Mouse (Mus musculus) retina, adult 2 months (tissue): Measurements from ENCODE around the gene Smoc1.
A peak's percentile ranks its signal among the peaks of the same experiment; 100 is the strongest.

Source experiments
- DNase-seq: peaks from one replicate; pipeline ENCODE4 v3.0.0-alpha.2; 2012; ENCODE audit warnings: low read depth, low spot score

Gene Smoc1

DNA sequence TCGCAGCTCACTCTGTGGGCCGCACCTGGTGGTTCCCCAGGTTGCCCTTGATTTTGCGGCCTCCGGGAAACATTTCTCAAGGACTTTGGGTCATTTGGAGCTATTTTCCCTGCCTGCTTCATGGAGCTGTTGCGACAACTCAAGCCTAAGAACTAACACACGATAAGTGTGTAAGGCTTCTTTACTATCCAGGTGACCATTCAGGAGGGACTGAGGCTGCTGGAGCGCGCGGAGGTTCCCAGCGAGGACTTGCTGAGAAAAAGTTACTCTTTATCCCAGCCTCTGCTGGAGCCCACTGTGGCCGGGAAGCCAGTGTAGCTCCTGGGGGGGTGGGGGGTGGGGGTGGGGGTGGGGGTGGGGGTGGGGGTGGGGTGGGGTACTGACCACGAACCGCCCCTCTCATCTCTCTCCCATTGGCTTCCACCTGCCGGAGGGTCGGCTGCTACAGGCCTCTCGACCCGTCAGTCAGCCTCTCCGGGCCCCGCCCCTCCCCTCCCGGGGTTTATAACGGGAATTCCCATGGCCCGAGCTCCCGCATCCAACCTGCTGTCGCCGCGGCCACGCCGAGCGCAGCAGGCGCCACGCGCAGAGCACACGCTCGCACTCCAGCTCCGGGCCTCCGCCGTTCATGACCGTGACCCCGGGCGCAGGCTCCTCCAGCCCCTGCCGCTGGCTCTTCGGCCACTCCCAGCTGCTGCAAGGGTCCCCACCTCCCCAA lies at the start of gene Smoc1:
TSS of gene Smoc1 (plus strand) at position 532 of the 718 bp plus-strand sequence.
- peak; percentile 20 for DNase-seq

DNA sequence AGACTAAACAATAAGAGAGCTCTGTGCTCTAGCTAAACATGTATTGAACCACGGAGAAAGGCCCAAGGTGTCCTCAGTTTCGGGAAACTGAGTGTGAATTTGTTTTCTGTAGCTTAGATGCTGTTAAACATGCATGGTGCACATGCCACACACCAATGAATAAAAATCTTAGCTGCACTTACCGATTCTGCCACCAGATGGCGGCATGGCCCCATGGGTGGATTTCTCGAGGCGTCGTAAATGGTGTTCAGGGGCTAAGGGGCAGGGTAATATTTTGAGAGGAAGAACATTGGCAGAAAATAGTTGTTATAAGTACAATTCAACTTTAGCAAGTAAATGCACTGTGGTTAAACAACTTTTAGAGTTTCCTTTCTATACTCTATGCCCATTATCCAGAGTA lies 44.3 kb upstream of the Smoc1 start:
- peak; percentile 43 for DNase-seq

DNA sequence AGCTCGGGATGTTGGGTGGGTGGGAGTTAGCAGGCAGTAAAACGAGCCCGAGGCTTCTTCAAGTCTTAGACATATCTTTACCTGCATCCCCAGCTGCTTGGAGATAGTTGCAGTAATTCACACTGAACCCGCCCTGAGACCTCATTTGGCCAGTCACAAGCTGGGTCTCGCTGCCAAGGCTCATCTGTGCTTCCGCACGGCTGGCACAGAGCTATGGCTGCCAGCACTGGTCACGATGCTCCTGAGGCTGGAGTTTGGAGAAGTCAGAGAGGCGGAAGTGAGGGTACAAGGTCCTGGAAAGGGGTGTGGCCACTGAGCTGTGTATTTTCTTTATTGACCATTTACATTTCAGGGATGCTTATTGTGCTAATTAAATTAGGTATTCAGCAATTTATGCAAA lies 42.9 kb upstream of the Smoc1 start:
- DNase-seq: no peak

DNA sequence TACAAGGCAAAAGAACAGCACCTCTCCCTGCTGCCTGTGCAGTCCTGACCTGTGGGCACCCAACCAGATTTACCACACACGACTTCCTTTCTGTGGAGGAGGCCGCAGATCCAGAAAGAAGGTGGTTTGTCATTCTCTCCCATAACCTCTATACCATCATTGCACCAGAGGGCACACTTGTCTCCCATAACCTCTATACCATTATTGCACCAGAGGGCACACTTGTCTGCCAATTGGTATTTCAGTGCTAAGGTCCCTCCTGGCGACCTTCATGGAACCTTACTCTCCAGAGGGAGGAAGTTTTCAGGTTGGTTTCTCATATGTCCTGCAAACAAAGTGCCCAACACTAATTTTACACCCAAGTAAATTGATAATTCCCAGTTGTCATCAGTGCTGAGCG lies 40.0 kb upstream of the Smoc1 start:
- DNase-seq: no peak

DNA sequence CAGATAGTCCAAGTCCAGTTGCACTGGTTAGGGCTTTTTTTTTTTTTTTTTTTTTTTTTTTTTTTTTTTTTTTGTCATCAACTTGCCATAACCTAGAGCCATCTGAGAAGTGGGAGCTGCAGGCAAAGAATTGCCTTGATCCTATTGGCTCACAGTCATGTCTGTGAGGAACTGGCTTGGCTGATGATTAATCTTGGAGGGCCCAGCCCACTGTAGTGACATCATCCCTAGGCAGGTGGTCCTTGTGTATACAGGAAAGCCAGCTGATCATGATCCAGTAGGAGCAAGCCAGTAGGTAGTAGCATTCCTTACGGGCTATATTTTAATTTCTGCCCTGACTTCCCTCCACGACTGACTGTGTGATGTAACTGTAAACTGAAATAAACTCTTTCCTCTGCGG lies 38.3 kb upstream of the Smoc1 start:
- DNase-seq: no peak

DNA sequence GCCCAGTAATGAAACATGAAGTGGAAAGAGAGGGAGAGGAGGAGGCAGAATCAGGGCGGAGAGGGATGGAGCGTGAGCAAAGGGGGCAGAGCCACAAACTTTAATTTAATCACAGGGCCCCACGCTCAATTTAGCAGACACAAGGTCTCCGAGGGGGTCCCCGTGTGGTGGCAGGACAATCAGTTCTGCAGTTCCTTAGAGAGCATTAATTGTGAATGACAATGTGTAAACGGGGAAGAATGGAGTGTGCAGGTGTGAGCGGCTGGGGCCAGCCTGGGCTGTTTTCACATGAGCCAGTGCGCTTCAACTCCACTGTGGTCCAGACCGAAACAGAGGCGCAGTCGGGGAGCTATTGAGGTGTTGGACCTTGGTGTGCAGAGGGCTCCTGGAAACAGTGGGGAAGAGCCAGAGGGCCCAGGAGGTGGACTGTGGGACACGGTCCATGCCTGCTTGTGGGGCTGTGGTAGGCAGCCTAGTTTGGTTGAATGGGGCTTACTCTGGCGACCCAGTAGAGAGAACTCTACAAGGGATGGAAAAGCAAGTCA lies 35.6 kb upstream of the Smoc1 start:
- no peak for DNase-seq

DNA sequence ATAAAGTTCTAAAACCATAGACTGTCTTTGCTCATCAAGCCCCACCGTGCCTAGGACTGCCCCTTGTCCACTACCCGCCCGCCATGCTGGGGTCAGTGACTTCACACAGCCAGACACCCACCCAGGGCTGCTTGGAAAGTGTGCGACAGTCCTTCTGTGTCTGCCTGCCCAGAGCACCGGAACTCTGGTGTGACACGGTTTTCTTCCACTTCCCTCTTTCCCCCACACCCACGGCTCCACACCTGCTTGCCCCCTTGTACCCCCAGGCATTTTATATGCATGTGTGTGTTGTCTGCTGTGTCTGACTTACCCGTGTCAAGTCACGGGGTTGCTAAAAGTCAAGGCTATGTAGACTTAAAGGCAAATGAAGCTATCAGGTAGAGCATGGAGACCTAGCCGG lies 34.8 kb upstream of the Smoc1 start:
- DNase-seq: no peak

DNA sequence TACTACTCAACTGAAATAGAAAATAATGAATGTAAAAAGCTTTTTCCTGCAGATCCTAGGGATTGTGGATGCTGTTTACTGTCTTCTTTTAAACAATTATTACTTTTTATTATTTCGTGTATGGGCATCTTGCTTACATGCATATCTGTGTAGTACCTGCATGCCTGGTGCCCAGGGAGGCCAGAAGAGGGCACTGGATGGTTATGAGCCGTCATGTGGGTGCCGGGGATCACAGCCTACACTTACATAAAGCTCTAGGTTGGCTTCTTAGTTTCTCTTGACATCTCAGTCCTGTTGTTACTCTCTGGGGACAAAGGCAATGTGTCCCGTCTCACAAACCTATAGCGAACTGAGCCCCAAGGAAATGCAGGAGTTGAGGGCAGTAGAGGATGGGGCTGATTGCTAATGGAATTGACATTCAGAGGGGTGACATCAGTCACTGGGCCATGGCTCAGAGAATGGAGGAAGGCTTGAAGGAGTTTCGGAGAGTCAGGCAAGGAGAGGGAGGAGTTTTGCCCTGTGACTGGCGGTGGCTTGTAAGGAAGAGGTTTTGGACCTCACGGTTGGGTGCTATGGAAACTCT lies 34.0 kb upstream of the Smoc1 start:
- no peak for DNase-seq

DNA sequence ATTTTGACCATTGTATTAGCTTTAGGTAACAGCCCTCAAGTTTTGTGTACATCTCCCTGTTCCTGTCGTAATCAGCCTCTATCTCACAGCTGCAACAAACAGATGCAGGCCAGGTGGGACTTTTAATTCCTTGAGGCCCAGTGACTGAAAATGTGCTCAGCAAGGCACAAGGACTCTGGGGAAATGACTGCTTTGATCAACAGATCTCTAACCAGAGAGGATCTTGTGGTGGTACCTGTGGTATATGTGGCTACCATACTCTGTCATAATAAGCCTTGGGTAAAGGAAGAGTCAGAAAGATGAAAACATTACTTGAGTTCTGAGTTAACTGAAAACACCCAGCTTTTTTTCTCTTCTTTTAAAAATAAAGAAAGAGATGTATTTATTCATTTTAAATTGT lies 32.8 kb upstream of the Smoc1 start:
- DNase-seq: no peak

DNA sequence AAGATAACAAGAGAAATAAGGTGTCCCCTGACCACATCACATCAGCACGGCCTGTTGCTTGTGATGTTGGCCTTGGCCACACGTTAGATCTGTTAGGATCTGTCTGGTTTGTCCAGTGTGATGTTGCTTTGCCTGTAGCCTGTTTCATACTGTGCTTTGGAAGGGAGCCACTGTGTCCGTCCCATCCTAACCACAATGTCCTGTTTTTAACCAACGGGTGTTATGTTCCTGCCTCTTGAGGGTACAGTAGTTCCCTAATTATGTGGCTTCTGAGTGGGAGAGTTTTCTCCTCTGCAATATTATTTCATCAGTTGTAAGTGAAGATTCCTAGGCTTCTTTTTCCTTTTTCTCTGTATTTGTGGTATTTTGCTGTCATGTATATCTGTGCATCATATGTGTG lies 31.3 kb upstream of the Smoc1 start:
- no peak for DNase-seq

DNA sequence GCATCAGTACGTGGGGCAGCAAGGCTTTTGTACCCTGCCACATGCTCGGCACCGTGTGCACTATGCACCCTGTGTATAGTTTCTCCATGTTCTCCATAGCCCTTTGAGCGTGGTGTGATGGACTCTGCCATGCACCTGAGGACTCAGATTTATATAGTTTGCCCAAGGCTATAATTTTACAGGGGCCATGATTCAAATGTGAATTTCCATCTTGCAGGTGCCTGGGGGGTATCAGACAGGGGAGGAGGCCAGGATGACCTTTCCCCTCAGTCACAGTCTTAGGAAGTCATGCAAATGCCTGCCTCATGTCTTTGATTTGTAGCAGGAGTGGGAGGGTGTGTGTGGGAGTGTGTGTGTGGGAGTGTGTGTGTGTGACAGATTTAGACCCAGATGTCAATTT lies 29.0 kb upstream of the Smoc1 start:
- DNase-seq: no peak

DNA sequence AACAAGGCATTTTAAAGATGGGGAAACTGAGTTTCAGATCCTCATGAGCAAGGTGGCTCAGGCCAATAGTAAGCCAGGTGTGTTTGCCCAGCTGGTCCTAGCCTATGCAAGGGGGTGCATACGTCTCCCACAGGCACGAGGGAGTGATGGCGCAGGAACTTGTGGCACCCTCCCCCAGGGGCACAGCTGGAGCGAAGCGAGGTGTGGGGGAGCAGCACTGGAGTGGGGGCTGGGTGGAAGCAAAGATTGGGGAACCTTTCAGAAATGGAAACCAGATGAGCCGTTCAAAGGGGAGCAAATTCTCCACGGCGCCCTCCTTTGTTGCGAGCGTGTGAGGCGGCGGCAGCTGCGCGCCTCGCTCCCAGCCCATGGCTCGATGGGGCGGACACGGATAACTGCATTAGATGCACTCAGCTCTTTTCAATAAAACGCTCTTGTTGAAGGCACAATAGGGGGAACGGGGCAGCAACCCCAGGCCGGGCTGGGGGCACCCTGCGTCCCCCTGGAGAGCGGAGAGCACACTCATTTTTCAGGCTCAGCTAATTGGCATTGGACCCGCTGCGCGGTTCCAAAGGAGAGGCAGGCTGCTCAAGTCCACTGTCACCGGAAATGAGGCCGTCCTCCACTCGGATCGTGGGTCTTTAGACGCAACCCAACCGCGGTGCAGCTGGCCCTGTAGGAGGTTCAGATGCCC lies 27.9 kb upstream of the Smoc1 start:
- DNase-seq: no peak

DNA sequence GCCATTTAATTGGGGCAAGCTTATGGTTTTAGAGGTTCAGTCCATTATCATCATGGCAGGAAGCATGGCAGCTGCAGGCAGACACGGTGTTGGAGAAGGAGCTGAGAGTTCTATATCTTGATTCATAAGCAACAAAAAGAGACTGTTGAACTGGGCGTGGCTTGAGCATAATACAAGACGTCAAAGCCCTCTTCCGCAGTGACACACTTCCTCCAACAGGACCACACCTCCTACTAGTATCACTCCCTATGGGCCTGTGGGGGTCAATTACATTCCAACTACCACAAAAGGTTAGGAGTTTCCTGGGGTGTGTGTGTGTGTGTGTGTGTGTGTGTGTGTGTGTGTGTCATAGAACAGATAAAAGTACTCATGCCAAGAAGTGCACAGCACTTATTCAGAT lies 25.7 kb upstream of the Smoc1 start:
- no peak for DNase-seq

DNA sequence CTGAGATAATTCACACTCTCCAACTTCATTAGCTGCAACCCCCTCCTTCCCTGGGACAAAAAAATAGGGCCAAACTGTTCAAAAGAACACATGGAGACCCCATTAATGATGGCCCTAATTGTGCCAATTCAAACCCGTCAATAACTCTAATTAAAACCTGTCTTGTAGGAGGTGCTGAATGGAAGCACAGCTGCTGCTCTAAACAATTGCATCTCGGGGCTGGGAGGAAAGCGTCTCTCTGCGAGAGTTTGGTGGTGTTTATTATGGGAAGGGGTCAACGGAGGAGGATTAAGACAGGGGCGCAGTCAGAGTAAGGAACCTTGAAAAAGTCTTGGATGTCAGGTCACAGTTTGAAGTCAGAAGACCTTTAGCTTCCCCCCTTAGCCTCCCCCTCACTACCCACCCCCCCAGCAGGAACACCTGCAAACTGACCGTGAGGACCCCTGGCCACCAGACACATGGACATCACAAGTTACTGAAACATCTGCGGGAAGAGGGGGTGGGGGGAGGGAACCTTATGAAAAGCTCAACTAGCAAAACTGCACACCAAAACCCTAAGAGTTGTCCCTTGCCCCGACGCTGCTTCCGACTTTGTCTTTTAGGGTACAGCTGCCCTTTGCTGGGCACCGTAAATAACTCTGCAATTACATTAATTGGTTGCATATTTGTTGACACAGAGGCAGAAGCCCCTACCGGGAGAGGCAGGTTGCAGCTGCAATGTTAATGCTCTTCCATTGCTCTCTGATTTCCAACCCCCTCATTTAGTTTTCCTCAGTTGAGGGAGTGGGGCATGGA lies 23.6 kb upstream of the Smoc1 start:
- no peak for DNase-seq

DNA sequence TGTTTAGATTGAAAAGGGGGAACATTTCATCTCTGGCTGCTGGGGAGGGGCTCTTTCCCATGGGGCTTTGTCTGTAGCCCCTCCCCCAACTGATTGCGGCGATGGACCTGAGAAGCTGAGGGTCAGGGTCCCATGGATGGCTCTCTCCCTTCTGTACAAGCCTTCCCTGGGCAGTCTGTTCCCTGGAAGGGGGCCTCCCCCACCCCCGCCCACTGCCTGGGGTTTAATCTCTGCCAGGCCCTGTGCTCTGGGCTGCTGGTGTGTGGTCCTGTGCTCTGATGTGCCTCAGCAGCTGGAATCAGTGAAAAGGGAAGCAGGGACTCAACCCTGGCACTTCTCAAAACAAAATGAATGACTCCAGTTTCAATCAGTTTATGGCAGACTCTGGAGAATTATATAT lies 16.8 kb upstream of the Smoc1 start:
- DNase-seq: no peak

DNA sequence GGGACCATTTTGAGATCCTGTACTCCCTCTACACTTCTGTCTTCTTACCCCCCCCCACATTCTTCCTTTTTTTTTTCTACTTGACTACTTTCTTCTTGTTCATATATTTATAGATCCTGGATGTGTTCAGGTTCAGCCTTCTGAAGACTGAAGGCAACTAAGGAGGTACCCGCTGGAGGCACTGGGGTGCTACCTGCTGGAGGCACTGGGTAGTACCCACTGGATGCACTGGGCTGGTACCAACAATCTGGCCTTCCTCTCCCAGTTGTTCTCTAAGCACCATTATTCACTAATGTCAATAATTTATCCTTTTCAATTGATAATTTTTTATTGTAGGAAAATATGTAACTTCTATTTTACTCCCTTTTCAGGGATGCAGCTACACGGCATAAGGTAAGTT lies 14.6 kb upstream of the Smoc1 start:
- DNase-seq: no peak

DNA sequence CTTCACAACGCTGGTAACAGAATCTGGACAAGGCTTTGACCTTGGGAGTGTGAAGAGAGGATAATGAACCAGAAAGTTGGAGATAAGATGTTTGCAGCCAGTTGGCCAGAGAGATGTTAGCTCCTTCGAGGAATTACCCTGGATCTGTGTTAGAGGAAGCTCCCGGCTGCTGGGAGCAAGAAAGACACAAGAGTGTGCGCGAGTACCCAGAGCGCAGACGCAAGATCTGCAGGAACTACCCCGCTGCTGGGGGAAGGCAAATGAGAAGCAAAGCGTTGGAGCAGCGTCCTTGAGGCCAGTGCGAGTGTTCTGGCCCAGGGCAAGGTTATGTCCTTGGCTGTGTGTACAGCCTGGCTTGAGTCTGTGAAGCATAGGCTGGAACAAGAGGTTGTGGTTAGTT lies 13.1 kb upstream of the Smoc1 start:
- DNase-seq: no peak

DNA sequence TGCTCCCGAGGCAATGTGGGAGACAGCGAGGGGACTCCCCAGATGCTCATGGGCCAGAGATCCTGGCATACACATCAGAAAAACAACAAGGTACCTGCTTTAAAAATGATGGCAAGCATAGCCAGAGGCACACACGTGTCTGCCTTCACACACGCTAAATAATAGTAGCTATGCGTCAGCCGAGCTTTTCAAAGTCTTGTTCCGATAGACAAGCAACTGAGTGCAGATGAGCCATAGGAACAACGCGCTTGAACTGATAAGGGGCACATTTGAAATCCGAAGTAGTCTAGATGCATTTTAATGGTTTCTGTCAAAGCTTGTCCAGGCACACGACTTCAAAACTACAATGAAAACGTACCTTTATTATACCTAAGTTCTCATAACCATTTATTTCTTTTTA lies 9.0 kb upstream of the Smoc1 start:
- no peak for DNase-seq

DNA sequence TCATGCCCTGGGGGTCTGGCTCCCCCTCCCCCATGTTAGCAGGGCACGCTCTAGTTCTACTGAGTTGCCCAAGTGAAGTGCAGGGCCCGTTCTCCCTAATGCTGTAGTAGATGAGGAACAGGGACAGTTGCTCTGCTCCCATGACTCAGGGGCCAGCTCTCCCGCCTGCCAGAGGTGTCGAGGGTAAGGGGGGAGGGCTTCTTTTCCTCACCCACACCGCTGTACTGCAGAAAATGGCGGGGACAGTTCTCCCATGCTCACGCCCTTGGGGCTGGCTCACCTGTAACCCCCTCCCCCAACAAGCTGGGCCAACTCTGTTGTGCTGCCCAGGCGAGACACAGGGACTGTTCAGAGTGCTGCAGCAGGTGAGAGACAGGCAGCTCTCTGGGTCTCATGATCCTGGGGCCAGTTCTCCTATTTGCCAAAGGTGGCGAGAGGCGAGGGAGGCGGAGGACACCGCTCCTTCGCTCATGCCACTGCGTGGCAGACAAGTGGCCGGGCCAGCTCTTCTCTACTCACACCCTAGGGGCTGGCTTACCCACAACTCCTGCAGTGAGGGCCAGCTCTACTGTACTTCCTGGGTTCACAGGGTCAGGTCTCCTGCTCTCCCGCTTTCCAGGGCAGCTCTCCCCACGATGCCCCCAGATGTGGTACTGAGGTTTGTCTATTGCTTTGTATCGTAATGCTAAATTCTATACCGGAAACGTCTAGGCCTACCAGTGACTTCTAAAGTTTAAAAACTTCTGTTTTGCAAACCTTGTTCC lies 7.9 kb upstream of the Smoc1 start:
- no peak for DNase-seq

DNA sequence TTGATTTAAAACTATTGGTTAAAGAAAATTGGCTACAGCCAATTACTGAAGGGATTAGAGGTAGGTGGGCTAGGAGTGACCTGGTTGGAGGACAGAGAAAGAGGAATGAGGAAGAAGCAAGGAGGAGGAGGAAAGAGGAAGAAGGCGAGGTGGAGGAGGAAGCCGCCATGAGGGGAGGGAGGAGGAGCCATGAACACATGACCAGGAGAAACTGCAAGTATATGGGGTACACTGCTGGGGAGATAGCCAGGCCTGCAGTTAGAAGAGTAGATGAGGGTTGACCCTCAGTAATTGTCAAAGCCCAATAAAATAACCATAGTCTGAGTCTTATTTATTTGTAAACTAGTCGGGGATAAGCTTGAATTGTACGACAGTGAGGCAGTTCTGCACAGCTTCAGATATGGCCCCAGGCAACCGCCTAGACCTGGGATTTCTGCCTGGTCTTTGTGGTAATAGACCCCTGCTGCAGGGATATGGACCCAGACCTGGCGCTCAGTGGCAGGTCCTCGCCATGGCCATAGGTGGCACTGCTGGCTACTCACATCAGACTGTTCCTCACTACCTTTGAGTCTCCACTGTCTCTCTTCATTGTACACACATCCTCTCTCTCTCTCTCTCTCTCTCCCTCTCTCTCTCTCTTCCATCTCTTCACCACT lies 7.2 kb upstream of the Smoc1 start:
- no peak for DNase-seq

DNA sequence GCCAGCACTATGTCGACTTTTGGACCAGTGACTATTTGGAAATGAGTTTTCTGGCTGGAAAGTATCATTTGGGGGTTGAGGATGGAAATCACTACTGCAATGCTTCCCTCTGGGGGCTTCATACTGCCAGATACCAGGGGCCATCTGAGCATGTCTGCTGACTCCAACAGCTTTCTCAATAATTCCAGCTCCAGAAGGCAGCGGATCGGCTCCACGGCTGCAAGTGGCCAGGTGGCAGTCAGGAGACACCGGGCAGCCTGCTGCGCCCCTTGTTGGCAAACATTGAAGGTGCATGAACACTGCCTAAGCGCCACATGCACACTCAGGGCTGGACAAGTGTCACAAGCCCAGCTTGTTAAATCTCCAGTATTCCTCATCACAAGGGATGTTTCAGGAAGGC lies 2.2 kb upstream of the Smoc1 start:
- DNase-seq: no peak
